Mouse (Mus musculus) induced T-regulatory cell, adult 2 months (primary cell): ENCODE measurements at regions not wholly inside any gene's neighbourhood (a gene's known extent, or its start where the extent isn't known, plus 50 kb on each side); places are given as distances from the start of the nearest gene placed in this dataset.

ENCODE experiments used
- DNase-seq: peaks from one replicate; pipeline ENCODE4 v3.0.0-alpha.2; 2012; ENCODE audit warnings: low read depth

- DNase-seq = no peak
Measured at GRCm38 (mm10) chr14:9338220-9338619, 672.2 kb upstream of the 4930452B06Rik start.

DNA sequence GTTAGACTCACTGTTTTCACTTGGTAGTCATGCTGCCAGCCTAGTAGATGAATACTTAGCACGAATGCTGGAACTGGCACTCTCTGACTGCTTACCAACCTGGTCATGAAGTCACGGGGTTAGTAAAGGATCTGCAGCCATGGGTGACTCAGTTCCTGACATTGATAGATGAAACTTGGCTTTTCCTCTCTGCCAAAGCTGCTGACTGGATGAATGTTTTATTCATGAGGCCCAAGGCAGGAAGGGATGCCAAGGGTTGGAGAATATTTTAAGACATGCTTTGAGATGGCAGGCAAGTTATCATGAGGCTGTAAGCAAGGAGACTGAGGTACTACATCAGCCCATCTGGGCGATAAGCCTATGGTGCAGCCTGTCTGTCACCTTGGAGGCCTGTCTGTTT, 671.1 kb upstream of the 4930452B06Rik start:
- DNase-seq = no peak

DNA sequence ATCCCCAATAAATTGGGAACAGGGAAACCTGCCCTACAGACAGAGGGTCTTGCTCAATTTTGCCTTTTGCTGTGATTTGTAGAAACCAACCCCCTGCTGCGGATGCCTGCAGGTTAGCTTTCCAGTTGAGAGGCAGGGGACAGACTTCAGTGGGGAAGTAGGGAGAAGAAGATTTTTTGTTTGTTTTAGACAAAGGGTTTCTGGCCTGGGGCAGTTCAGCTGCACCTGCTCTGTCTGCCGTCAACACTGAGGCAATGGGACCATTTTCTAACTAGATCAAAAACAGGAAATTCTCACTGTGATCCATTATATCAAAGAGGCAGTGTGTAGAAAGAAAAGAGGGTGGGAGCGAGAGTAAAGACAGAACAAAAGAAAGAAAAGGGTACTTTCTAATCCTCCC, 665.6 kb upstream of the 4930452B06Rik start:
- DNase-seq = no peak

GRCm38 (mm10) chr14:9330767-9331166, 664.7 kb upstream of the 4930452B06Rik start:
- no peak for DNase-seq

DNA sequence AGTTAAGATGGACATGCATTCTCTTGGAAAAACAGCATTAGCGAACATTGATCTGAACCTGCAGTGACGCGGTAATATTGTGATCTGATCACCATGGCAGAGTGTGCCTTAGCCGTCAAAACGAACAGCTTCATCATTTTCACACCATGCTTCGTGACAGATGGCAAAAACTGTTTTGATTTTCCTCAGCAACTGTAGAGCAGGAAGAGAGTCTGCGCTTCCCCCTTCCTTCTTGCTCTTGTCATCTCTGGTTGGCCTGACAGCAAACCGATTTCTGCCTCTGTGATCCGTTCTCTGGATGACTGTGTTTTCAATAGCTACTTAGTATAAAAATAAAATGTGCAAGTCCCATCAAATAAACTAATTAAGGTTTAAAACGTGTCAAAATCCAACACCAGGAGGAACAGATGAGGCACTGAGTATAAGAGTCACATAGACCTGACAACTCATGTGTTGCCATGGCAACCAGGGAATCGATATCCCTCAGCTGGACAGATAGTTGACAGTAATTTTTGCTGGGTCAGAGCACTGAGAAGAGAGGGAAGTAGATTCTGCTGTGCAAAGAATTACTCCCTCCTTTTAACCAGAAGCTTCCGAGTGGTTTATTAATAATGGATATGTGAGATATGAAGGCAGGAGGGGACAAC, 663.9 kb upstream of the 4930452B06Rik start:
- no peak for DNase-seq

GRCm38 (mm10) chr14:9327344-9327743, 661.3 kb upstream of the 4930452B06Rik start:
- DNase-seq = no peak

DNA sequence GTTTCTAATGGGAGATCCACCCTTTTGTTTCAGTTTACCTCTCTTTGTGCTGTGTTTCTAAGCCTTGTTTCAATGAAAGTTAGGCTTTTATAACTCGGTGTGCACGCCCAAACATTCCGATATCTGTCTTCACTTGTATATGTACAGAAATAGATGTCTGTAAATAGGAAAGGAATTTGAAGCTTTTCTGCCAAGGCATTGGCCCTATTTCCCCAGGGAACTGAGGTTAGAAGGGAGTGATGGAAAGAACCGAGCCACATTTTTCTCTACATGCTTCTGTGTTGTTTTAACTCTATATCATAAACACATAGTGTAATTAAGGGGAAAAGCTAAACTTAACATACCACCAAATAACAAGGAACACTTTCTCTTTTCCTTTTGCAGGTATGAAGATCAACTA, 653.8 kb upstream of the 4930452B06Rik start:
- DNase-seq = no peak

- DNase-seq = no peak
Measured at GRCm38 (mm10) chr14:9318796-9319465, 652.9 kb upstream of the 4930452B06Rik start.

DNA sequence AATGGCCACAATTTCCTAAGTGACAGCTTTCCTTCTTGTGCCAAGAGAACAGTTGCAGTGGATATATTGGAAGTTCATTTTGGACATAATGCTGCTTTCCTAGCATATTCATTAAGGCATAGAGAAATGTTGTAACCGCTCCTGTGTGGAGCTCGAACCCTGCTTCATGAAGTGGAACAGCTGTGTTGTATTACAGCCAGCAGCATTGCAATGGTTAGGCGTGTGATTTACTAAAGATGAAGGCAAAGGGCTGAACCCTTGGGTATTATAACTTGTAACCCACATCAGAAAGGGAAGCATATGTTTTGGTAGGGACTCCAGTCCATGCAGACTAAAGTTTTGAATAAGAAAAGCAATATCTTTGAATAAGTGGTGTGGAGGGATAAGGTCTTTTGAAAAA, 649.2 kb upstream of the 4930452B06Rik start:
- DNase-seq = no peak

GRCm38 (mm10) chr14:9296145-9296544, 630.1 kb upstream of the 4930452B06Rik start:
- no peak for DNase-seq

GRCm38 (mm10) chr14:9294555-9294954, 628.5 kb upstream of the 4930452B06Rik start:
- no peak for DNase-seq

DNA sequence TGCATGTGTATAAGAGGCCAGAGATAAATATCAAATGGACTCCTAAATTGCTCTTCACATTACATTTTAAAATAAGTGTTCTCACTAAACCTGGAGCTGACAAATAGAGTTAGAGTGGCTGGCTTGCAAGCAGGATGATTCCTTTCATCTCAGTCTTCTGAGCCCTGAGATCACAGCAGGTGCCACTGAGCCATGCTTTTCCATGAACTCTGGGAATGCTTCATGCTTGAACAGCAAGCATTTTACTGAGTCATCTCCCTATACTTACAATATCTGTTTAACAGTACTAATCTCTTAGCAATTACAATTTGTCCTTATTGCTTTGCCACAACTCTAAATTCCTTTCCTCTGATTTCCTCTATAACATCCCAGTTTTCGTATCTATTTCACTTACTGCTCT, 622.1 kb upstream of the 4930452B06Rik start:
- no peak for DNase-seq

DNA sequence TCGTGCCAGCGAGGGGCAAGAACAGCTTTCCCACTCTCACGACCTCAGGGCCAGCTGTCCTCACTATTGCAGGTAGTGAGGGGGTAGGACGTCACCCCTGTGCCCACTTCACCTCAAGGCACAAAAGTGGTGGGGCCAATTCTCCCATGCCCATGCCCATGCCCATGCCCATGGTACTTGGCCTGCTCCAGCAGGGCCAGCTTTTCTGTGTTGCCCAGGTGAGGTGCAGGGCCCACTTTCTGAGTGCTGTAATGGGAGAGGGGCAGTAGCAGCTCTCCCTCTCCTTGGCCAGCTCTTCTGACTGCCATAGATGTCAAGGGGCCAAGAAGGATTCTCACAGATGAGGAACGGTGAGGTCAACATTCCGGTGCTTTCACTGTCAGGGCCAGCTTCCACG, 619.6 kb upstream of the 4930452B06Rik start:
- no peak for DNase-seq

DNA sequence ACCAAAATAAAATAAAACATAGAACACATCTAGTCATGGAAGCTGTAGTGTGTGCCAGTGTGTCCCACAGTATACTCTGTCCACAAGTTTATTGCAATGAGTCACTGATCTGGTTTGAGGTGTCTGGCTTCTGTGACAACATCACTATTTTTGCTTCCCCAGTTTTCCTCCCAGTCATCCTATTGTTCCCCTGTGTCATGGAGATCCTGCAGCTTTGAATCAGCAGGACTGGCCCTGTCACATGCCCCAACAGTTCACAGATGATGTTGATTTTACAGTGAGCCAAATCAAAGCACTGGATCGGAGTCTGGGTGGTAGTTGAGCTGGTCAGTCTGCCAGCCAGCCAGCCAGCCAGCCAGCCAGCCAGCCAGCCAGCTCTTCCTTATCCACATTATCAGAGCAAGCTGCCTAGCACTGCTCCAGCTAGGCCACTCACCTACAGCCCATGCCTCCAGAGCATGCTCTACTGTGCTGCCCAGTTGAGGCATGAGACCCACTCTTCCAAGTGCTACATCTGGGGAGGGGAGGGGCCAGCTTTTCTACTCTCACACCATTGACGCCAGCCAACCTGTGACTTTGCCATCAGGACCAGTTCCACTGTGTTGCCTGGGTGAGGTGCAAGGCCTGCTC, 619.1 kb upstream of the 4930452B06Rik start:
- no peak for DNase-seq

DNA sequence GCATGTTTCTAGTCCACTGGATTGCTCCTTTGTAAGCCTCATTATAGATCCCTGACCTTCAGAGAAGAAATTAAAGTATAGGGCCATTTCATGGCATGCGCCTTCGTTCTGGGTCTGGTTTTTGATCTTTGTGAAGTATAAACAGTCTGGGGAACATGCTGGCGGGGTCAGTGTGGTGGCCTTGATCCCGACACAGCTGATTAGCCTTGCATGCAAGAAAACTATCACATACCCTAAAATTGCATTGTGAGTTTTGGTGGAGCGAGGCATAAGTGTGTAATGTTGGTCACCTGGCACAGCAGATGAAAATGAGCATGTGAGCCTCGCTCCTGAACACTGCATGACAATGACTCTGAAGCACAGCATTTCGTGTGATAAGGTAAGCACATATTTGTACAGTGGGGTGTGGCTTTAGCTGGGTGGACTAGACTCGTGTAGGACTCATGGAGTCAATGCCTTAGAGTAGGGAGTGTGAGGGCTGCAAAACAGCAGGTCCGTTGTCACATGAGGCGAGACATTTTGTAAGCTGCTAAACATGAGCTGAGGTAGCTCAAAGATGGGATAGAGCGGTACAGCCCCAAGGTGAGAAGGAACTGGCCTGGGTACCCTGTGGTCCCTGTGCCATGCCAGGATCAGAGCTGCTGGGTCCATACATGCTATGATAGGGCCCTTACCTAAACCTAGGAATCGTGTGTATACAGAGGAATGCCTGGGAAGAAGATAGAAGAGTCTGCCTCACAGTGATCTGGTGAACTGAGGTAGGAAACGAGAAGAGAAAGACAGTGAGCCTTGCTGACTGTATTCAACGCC, 601.4 kb upstream of the 4930452B06Rik start:
- DNase-seq = no peak

- no peak for DNase-seq
Measured at GRCm38 (mm10) chr14:9252017-9252416, 586.0 kb upstream of the 4930452B06Rik start.

DNA sequence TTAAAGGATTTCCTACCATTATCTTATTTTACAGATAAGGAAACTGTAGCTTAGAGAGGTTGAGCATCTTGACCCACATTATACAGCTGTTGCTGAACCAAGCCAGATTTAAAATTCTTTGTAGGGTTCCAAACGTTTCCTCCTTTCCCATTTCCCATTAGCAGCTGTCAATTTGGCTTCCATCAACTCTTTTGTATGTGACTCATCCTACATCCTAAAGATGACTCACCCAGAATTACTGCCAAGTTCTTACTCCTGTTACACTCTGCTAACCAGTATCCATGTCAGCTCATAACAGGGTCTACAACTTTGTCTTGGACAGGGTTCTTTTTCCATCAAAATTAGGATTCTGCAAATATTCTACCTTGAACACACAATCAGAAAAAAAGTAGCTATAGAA, 579.2 kb upstream of the 4930452B06Rik start:
- no peak for DNase-seq

GRCm38 (mm10) chr14:9243336-9243735, 577.3 kb upstream of the 4930452B06Rik start:
- no peak for DNase-seq

DNA sequence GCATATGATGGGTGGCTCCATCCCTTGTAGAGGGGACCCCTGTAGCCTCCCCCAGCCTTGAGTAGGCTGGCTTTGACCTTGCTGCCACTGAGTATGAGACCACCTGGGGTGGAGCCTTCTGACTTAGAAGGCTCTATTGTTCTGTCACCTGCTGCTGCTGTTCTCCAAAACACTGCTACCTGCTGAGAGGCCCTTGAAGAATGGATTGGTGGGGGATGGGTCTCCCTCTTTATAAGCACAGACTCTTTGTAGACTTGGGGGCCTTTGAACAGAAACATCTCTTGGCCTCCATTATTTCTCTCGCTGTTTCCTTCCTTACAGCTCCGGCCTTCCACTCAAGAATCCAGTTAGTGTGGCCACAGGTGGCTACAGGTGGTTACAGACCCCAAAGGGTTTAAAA, 576.1 kb upstream of the 4930452B06Rik start:
- DNase-seq = no peak

GRCm38 (mm10) chr14:9227670-9228069, 561.6 kb upstream of the 4930452B06Rik start:
- no peak for DNase-seq

DNA sequence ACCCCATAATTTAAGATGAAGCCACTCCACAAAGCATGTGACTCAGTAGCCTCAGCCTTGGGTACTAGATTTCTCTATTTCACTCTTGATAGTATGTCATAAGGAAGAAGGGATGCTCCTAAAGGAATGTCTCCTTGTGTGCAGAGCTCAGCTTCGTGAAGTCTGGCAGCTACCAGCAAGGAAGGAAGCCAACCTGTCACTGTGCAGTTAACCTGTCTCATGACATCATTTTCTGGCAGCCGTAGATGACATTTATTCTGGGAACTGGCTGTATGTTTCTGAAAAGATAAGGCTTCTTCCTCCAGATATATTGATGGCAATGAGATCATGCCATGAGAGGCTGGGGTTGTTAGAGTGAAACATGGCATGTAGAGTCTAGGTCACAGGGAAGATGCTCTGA, 534.2 kb upstream of the 4930452B06Rik start:
- DNase-seq = no peak

DNA sequence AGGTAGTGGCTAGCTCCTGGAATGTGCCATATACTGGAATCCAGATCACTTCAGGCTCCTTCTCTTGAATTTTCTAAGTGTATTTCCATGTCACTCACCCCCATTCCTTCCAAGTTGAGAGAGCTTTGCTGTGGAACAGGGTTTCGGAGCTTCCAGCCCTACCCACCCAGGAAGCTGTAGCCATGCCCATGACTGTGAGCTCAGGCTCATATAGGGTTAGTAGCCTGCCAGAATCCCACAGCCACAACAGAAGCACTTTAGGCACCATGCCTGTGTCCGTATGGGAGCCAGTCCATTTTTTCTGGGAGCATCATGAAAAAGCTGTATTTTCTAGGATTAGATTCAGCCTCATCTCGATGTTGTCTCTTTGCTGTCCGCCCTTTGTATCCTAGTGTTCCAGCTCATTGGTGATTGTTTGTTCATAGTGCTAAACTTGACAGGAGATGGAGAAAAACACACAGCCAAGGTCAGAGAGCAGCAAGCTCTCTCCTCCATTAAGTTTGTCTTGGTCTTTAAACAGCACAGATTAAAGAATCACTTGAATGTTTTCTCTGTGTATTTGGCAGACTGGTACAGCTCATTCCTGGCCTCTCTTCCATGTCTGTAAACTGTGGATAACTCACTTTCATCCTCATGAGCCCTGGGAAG, 526.2 kb upstream of the 4930452B06Rik start:
- no peak for DNase-seq
